Mouse (Mus musculus) heart, postnatal 14 days (tissue): ENCODE data around the gene Olfr802. TPM values are rescaled to one million over a fixed set of nuclear protein-coding genes. Genes with fewer than 3 reads are reported as not detected.

Experiments
- DNase-seq, 2 experiments: peaks; one replicate each; pipeline ENCODE4 v3.0.0; 2021 to 2022
- intact Hi-C: fragments of 180-260 bp; cut with DNase I; formaldehyde crosslinking; loops from one replicate; pipeline ENCODE4 v1.15.1; 2025
- long read RNA-seq, 2 experiments: library from polyadenylated mRNA; stranded (forward); transcript quantifications; one replicate each; pipeline ENCODE4 v2.0.0; 2021
- microRNA-seq, 2 experiments: library from miRNA; unstranded; fragments of <30 nt; microRNA quantifications; one replicate each; pipeline ENCODE4 v1.2.0; 2021 to 2022
- total RNA-seq, 2 experiments: library from RNA; stranded (reverse); gene quantifications; 2 replicates each; pipeline ENCODE4 v1.2.3; 2021

Olfr802 gene
- not detected for total RNA-seq
- long read RNA-seq, experiment 1 = 0 reads
- long read RNA-seq, experiment 2 = 0 reads

DNA sequence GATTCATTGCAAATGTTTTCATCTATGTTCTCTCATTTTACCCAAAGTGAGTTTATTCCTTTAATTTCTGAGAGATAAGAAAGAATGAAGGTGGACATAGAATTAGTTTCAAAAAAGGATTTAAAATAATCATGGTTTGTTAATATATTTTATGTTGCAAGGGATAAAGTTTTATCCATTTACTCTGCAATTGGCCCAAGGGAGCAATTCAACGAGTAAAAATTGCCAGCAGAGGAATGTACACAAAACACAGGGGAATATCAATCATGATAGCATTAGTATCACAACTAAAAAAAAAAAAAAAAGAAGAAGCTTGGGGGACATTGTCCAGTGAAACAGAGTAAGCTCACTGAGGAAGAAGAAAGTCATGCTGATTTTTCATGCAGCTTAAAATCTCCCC lies at the start of gene Olfr802:
TSS of gene Olfr802 (minus strand) at position 101 of the 400 bp plus-strand sequence.
- intact Hi-C loops = no loop called here
- no peak for DNase-seq

DNA sequence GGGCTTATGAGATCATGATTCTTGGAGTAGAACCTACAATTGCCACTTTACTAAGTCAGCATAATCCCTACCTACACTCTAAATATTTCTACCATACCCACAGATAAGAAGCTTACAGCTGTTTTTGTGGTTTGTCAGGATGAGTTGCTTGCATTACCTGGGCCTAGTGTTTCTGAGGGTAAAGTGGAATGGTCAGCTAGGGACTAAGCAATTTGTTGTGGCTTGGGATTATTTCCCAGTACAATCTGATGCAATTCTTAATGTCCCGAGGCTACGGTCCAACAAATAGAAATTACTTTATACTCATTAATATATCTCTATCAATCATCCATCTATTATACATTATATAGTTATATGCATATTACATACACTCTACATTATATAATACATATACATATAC lies 41.3 kb upstream of the Olfr802 start, which contains the start of gene Olfr805:
TSS of gene Olfr805 (minus strand) at position 101 of the 400 bp plus-strand sequence.
- no peak for DNase-seq
- intact Hi-C loops = no loop called here

DNA sequence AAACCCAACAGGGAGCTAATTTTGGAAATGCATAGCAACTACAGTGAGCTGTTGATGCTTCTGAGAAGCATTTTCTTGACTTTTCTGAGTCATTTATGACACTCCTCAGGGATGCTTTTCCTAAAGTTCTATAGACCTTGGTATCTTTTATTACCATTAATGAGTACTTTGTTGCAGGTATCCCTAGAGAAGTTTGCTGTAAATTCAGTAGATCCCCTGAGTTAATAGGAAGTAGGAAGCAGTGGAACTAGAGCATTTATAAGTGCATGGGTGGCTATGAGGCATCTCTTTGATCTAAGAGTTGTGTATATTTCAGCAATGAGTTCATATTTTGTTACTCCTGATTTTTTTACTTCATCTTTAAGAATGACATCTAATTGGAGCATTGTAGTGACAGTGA lies 14.9 kb upstream of the Olfr802 start, which contains the start of gene Olfr804:
TSS of gene Olfr804 (plus strand) at position 301 of the 400 bp plus-strand sequence.
- intact Hi-C loops = no loop called here

GRCm38 (mm10) chr10:129694186-129694585 lies 6.2 kb upstream of the Olfr802 start, which contains the start of gene Olfr803:
Olfr803 (minus strand) TSS chr10:129694286.
- intact Hi-C loops = no loop called here
- DNase-seq = no peak

More for the DNA sequence above, 14.9 kb upstream of the Olfr802 start, which contains the start of gene Olfr804:
- DNase-seq = no peak

DNA sequence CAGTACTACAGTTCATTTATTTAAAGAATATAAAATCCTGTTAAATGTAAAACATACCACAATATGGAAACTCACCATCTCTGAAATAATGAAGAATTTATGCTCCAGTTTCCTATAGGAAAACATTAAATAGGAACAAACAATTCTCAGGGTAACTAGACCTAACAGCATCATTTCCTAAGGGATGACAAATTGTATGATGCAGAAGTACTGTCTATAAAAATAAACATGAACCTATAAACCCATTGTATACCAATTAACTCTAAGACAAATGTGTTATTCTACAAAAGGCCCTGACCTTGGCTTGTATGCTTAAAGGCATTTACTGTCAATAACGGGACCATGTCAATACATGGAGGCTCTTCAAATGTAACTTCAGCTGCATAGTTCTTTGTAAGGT lies 14.2 kb downstream of the Olfr802 start, which contains the start of gene Olfr801:
TSS of gene Olfr801 (minus strand) at position 101 of the 400 bp plus-strand sequence.
- intact Hi-C loops = no loop called here
- DNase-seq = no peak

GRCm38 (mm10) chr10:129657394-129657793 lies 30.6 kb downstream of the Olfr802 start, which contains the start of gene Olfr800:
Olfr800 (plus strand) TSS chr10:129657694.
- DNase-seq = no peak
- intact Hi-C loops = no loop called here

- DNase-seq = no peak
Measured at GRCm38 (mm10) chr10:129651763-129652162, 36.2 kb downstream of the Olfr802 start.

GRCm38 (mm10) chr10:129637184-129637583 lies 50.8 kb downstream of the Olfr802 start, which contains the start of gene Olfr799:
Olfr799 (plus strand) TSS chr10:129637484.
- no peak for DNase-seq
- intact Hi-C loops = no loop called here

More at GRCm38 (mm10) chr10:129651763-129652162, 36.2 kb downstream of the Olfr802 start:
- intact Hi-C loops = no loop called here

GRCm38 (mm10) chr10:129627834-129628233 lies 60.1 kb downstream of the Olfr802 start, which contains the start of gene Olfr798:
Olfr798 (minus strand) TSS chr10:129627934.
- no peak for DNase-seq
- intact Hi-C loops = no loop called here

Small RNAs within 50 kb of the gene (microRNA-seq; reads per million reads assigned to microRNA genes)
- 0 reads per million in 2 experiments for gene Gm24485

Other genes with a start within 250 kb of the Olfr802 start
- gene Olfr787, start 226.3 kb downstream of the Olfr802 start, total RNA-seq = not detected
- gene Olfr788, start 217.2 kb downstream of the Olfr802 start, total RNA-seq = not detected
- not detected for gene Olfr789, start 203.4 kb downstream of the Olfr802 start, total RNA-seq
- gene Olfr790, start 189.7 kb downstream of the Olfr802 start, total RNA-seq = not detected
- not detected for gene Olfr791, start 166.4 kb downstream of the Olfr802 start, total RNA-seq
- not detected for gene Olfr792, start 149.0 kb downstream of the Olfr802 start, total RNA-seq
- not detected for gene Olfr794, start 120.5 kb downstream of the Olfr802 start, total RNA-seq
- gene Olfr796, start 75.6 kb downstream of the Olfr802 start, total RNA-seq = not detected
- not detected for gene Olfr798, start 60.2 kb downstream of the Olfr802 start, total RNA-seq
- gene Olfr799, start 50.7 kb downstream of the Olfr802 start, total RNA-seq = not detected
- not detected for gene Olfr800, start 30.5 kb downstream of the Olfr802 start, total RNA-seq
- not detected for gene Olfr801, start 14.3 kb downstream of the Olfr802 start, total RNA-seq
- not detected for gene Olfr803, start 6.1 kb upstream of the Olfr802 start, total RNA-seq
- gene Olfr804, start 15.0 kb upstream of the Olfr802 start, total RNA-seq = not detected
- gene Olfr805, start 41.2 kb upstream of the Olfr802 start, total RNA-seq = not detected
- not detected for gene Olfr806, start 53.8 kb upstream of the Olfr802 start, total RNA-seq
- gene Olfr807, start 69.6 kb upstream of the Olfr802 start, total RNA-seq = not detected
- gene Olfr808, start 77.3 kb upstream of the Olfr802 start, total RNA-seq = not detected
- not detected for gene Olfr809, start 86.5 kb upstream of the Olfr802 start, total RNA-seq
- gene Olfr810, start 106.7 kb upstream of the Olfr802 start, total RNA-seq = not detected
- not detected for gene Olfr811, start 116.2 kb upstream of the Olfr802 start, total RNA-seq
- gene Olfr812, start 157.9 kb upstream of the Olfr802 start, total RNA-seq = not detected
- gene Olfr813, start 167.2 kb upstream of the Olfr802 start, total RNA-seq = not detected
- not detected for gene Olfr814, start 191.7 kb upstream of the Olfr802 start, total RNA-seq
- gene Olfr815, start 217.7 kb upstream of the Olfr802 start, total RNA-seq = not detected
- gene Olfr816, start 227.4 kb upstream of the Olfr802 start, total RNA-seq = not detected